Comparison of ENCODE assay signal across 29 mouse cellular contexts in genomic region chr14:118197063-118197462, GRCm38 (mm10). TPM values are rescaled to one million over a fixed set of nuclear protein-coding genes. Genes with fewer than 3 reads are reported as not detected.
DNase-seq lines count a peak whose midpoint lies in the region; ATAC-seq and TF ChIP-seq lines count a peak whose summit lies in the region.
"Had no signal": no experiment of that assay in that cellular context is flagged by ENCODE, and none has a peak within 500 bp of the region (broad histone marks: within the 10 kb centered on the region; RNA-seq: fewer than 3 reads in every experiment).

No protein-coding gene starts in this region.

- H3K4me3 ChIP-seq in heart, adult 2 months, result no peak overlapping the region
- no peak overlapping the region for H3K4me3 ChIP-seq in midbrain, embryonic 14.5 days (replicated peaks; ENCODE audit: low read depth, low read length)
- H3K4me3 ChIP-seq in midbrain, embryonic 15.5 days, result no peak overlapping the region
- no peak overlapping the region for H3K4me3 ChIP-seq in liver, embryonic 14.5 days (ENCODE audit: insufficient read depth in 1 of 2, low read depth in 2 of 2, low read length in 2 of 2)
- H3K4me3 ChIP-seq: embryonic facial prominence, embryonic 10.5 days; embryonic facial prominence, embryonic 13.5 days; erythroblast, embryonic 14.5 days; forebrain, embryonic 12.5 days; forebrain, embryonic 15.5 days; hindbrain, embryonic 12.5 days; hindbrain, embryonic 15.5 days had no signal

- no peaks in the 10 kb centered on the region for H3K9me3 ChIP-seq in midbrain, embryonic 14.5 days (ENCODE audit: control insufficient read depth, low read length)
- no peaks in the 10 kb centered on the region for H3K9me3 ChIP-seq in midbrain, embryonic 15.5 days
- no peaks in the 10 kb centered on the region for H3K9me3 ChIP-seq in liver, embryonic 14.5 days (ENCODE audit: control insufficient read depth, low read length)
- H3K9me3 ChIP-seq: embryonic facial prominence, embryonic 10.5 days; embryonic facial prominence, embryonic 13.5 days; forebrain, embryonic 12.5 days; forebrain, embryonic 15.5 days; hindbrain, embryonic 12.5 days; hindbrain, embryonic 15.5 days had no signal

- no peak overlapping the region for H3K4me2 ChIP-seq in midbrain, embryonic 14.5 days (ENCODE audit: low read length)
- H3K4me2 ChIP-seq in midbrain, embryonic 15.5 days, result no peak overlapping the region
- H3K4me2 ChIP-seq in liver, embryonic 14.5 days (ENCODE audit: low read depth), result no peak overlapping the region
- H3K4me2 ChIP-seq: embryonic facial prominence, embryonic 13.5 days; forebrain, embryonic 12.5 days; forebrain, embryonic 15.5 days; heart, embryonic 11.5 days; hindbrain, embryonic 12.5 days; hindbrain, embryonic 15.5 days had no signal

- 0 out of 2 replicates have a peak, but pooled peaks cover 2% of the 10 kb centered on the region for H3K27me3 ChIP-seq in heart, adult 2 months (ENCODE audit: control insufficient read depth, insufficient read depth, low read length)
- H3K27me3 ChIP-seq in midbrain, embryonic 14.5 days (ENCODE audit: control insufficient read depth, insufficient read depth, low read length), result no peaks in the 10 kb centered on the region
- H3K27me3 ChIP-seq in midbrain, embryonic 15.5 days (replicated peaks), result peaks cover 8% of the 10 kb centered on the region; the same call in 1 of the 2 replicates
- H3K27me3 ChIP-seq in liver, embryonic 14.5 days (ENCODE audit: control insufficient read depth, insufficient read depth, low read length), result no peaks in the 10 kb centered on the region; the same call in 1 of the 2 replicates
- H3K27me3 ChIP-seq: hindbrain, embryonic 15.5 days had no signal

- intact Hi-C loops in heart, adult 2 months (cut with DNase I), result no loop called here

- TF ChIP-seq POLR2A in heart, adult 2 months (IDR thresholded peaks at IDR 0.05; ENCODE audit: insufficient read depth, low read depth, low read length), result no peak

- no peak overlapping the region for H3K27ac ChIP-seq in heart, adult 2 months
- no peak overlapping the region for H3K27ac ChIP-seq in midbrain, embryonic 14.5 days (replicated peaks; ENCODE audit: low read depth, low read length)
- H3K27ac ChIP-seq in midbrain, embryonic 15.5 days, result no peak overlapping the region
- H3K27ac ChIP-seq in liver, embryonic 14.5 days, result no peak overlapping the region
- H3K27ac ChIP-seq: embryonic facial prominence, embryonic 10.5 days; embryonic facial prominence, embryonic 13.5 days; forebrain, embryonic 12.5 days; forebrain, embryonic 15.5 days; hindbrain, embryonic 12.5 days; hindbrain, embryonic 15.5 days had no signal

- ATAC-seq in midbrain, embryonic 14.5 days (ENCODE audit: low FRiP score, low TSS enrichment), result no peak
- no peak for ATAC-seq in midbrain, embryonic 15.5 days (replicated peaks)
- peak; percentile 38; the same call in 1 of the 2 replicates for ATAC-seq in liver, embryonic 14.5 days (ENCODE audit: insufficient read depth)
- ATAC-seq: forebrain, embryonic 15.5 days had no signal

- 60% methylated on average over 12 of the region's 12 CpGs for WGBS in heart, adult 2 months
- 56% methylated on average over 12 of the region's 12 CpGs for WGBS in midbrain, embryonic 14.5 days
- WGBS in midbrain, embryonic 15.5 days, result 51% methylated on average over 12 of the region's 12 CpGs
- WGBS in liver, embryonic 14.5 days (ENCODE audit: insufficient replicate concordance), result 45% methylated on average over 12 of the region's 12 CpGs

- H3K79me2 ChIP-seq in heart, adult 2 months (replicated peaks; ENCODE audit: control insufficient read depth, insufficient read depth, low read length), result no peaks in the 10 kb centered on the region

- no peak overlapping the region for H3K9ac ChIP-seq in heart, adult 2 months (ENCODE audit: low read depth, low read length)
- H3K9ac ChIP-seq in midbrain, embryonic 14.5 days (replicated peaks; ENCODE audit: low read length), result no peak overlapping the region
- no peak overlapping the region for H3K9ac ChIP-seq in midbrain, embryonic 15.5 days
- no peak overlapping the region for H3K9ac ChIP-seq in liver, embryonic 14.5 days (replicated peaks)
- H3K9ac ChIP-seq: embryonic facial prominence, embryonic 13.5 days; forebrain, embryonic 12.5 days; forebrain, embryonic 15.5 days; hindbrain, embryonic 12.5 days; hindbrain, embryonic 15.5 days had no signal

- TF ChIP-seq CTCF in heart, adult 2 months (IDR thresholded peaks at IDR 0.05), result no peak
- TF ChIP-seq CTCF in liver, embryonic 14.5 days (IDR thresholded peaks at IDR 0.05; ENCODE audit: low read depth), result no peak

- H3K4me1 ChIP-seq in heart, adult 2 months (ENCODE audit: control insufficient read depth, insufficient read depth, low read length), result no peaks in the 10 kb centered on the region
- H3K4me1 ChIP-seq in midbrain, embryonic 14.5 days (ENCODE audit: control insufficient read depth, insufficient read depth, low read length), result peaks cover 16% of the 10 kb centered on the region; the same call in 1 of the 2 replicates
- peaks cover 20% of the 10 kb centered on the region for H3K4me1 ChIP-seq in midbrain, embryonic 15.5 days
- peaks cover 0 to 13% of the 10 kb centered on the region in 2 experiments; a peak in 2 of 4 replicates for H3K4me1 ChIP-seq in liver, embryonic 14.5 days (replicated peaks; ENCODE audit: control insufficient read depth in 2 of 2, insufficient read depth in 2 of 2, low read length in 1 of 2)
- H3K4me1 ChIP-seq: hindbrain, embryonic 15.5 days had no signal

- no peaks in the 10 kb centered on the region for H3K36me3 ChIP-seq in heart, adult 2 months (ENCODE audit: control insufficient read depth, insufficient read depth, low read length)
- no peaks in the 10 kb centered on the region for H3K36me3 ChIP-seq in midbrain, embryonic 14.5 days (ENCODE audit: control insufficient read depth, insufficient read depth, low read length)
- H3K36me3 ChIP-seq in midbrain, embryonic 15.5 days (replicated peaks), result no peaks in the 10 kb centered on the region
- no peaks in the 10 kb centered on the region for H3K36me3 ChIP-seq in liver, embryonic 14.5 days (replicated peaks; ENCODE audit: control insufficient read depth, insufficient read depth, low read depth)
- H3K36me3 ChIP-seq: embryonic facial prominence, embryonic 10.5 days; embryonic facial prominence, embryonic 13.5 days; forebrain, embryonic 12.5 days; forebrain, embryonic 15.5 days; hindbrain, embryonic 12.5 days; hindbrain, embryonic 15.5 days had no signal

- no peak for TF ChIP-seq EP300 in heart, adult 2 months (IDR thresholded peaks at IDR 0.05; ENCODE audit: insufficient read depth, low read depth, low read length)
- TF ChIP-seq EP300 in liver, embryonic 14.5 days (IDR thresholded peaks at IDR 0.05; ENCODE audit: low read depth), result no peak

- DNase-seq in heart, adult 11 months, result peak; percentile 73
- no peak for DNase-seq in heart, adult 2 months
- DNase-seq in midbrain, embryonic 14.5 days, result peak; percentile 33
- peak in 1 of 3 experiments; percentile 12 for DNase-seq in liver, embryonic 14.5 days (ENCODE audit: low read depth in 3 of 3, low spot score in 3 of 3)
- no peak for DNase-seq in layer of hippocampus, postnatal 14 days (ENCODE audit: low spot score in 2 of 2)
- DNase-seq in thymus, postnatal 14 days, result no peak
- DNase-seq: adrenal gland, adult 2 months; adrenal gland, postnatal 14 days; B cell, adult 2 months; cerebellum, adult 11-12 months; cerebellum, adult 8-10 months; cerebellum, postnatal 10 days; cerebellum, postnatal 36 days; embryo, embryonic 11 days; gastrocnemius, postnatal 25 days had no signal

RNA-seq across cellular contexts. Expression of gene Sox21, which starts 39.8 kb away (rescaled TPM):
- total RNA-seq in heart, adult 2 months (2021), result not detected
- polyA plus RNA-seq in heart, adult 2 months (2012; rRNA removed), result 0.21 TPM in 1 of 2 replicates, not detected in the other
- 18.4 and 22.2 TPM in 2 replicates for polyA plus RNA-seq in midbrain, embryonic 14.5 days (2014; fragmentation: Nextera tagmentation; extraction: Ambion mirVana)
- polyA plus RNA-seq in midbrain, embryonic 15.5 days (2015; fragmentation: Nextera tagmentation; extraction: Ambion mirVana), result 9.8 and 11.6 TPM in 2 replicates
- 0.01 TPM in 1 of 2 replicates, not detected in the other for polyA plus RNA-seq in liver, embryonic 14.5 days (2012; rRNA removed)
- polyA plus RNA-seq in liver, embryonic 14.5 days (2014; fragmentation: Nextera tagmentation; extraction: Ambion mirVana), result not detected in 2 replicates
- 1 to 10 TPM; 9.1 to 9.7 TPM for total RNA-seq in layer of hippocampus, postnatal 14 days (2021)
- total RNA-seq: adrenal gland, adult 2 months; adrenal gland, postnatal 14 days; gastrocnemius, adult 8-10 months; gastrocnemius, postnatal 25 days; heart, adult 8-10 months; heart, postnatal 25 days; hematopoietic stem cell, adult 5-6 weeks had no signal
- polyA plus RNA-seq: heart, postnatal 0 days had no signal

Comparison
In these comparisons a context has a peak if more than half of its experiments do, and no peak if none do; other contexts are left out.
1. DNase-seq: peak in heart, adult 11 months (single experiment) and midbrain, embryonic 14.5 days (single experiment); none in heart, adult 2 months (0 of 2), layer of hippocampus, postnatal 14 days (0 of 2) and thymus, postnatal 14 days (single experiment).